8 mouse cellular contexts compared by ENCODE assay signal in genomic region chr10:18429533-18429932, GRCm38 (mm10).
DNase-seq lines count a peak whose midpoint lies in the region; ATAC-seq lines count a peak whose summit lies in the region.
"Had no signal": no experiment of that assay in that cellular context is flagged by ENCODE, and none has a peak within 500 bp of the region (broad histone marks: within the 10 kb centered on the region; RNA-seq: fewer than 3 reads in every experiment).

No protein-coding gene starts in this region.

- 0 out of 2 replicates have a peak, but pooled peaks cover 4% of the 10 kb centered on the region for H3K9me3 ChIP-seq in hindbrain, embryonic 12.5 days (replicated peaks)
- H3K9me3 ChIP-seq in hindbrain, embryonic 11.5 days (ENCODE audit: control insufficient read depth, low read length), result no peaks in the 10 kb centered on the region
- no peaks in the 10 kb centered on the region for H3K9me3 ChIP-seq in lung, embryonic 16.5 days (ENCODE audit: control insufficient read depth, low read length)
- no peaks in the 10 kb centered on the region for H3K9me3 ChIP-seq in stomach, embryonic 14.5 days (ENCODE audit: control insufficient read depth, low read depth, low read length)

- no peak overlapping the region for H3K9ac ChIP-seq in hindbrain, embryonic 12.5 days
- no peak overlapping the region for H3K9ac ChIP-seq in hindbrain, embryonic 11.5 days (ENCODE audit: low read depth, low read length)
- no peak overlapping the region for H3K9ac ChIP-seq in lung, embryonic 16.5 days (ENCODE audit: low read length)
- H3K9ac ChIP-seq in stomach, embryonic 14.5 days (replicated peaks; ENCODE audit: low read depth, low read length), result no peak overlapping the region

- H3K4me3 ChIP-seq in hindbrain, embryonic 12.5 days, result no peak overlapping the region
- H3K4me3 ChIP-seq in hindbrain, embryonic 11.5 days (ENCODE audit: low read depth, low read length), result no peak overlapping the region
- H3K4me3 ChIP-seq in lung, embryonic 16.5 days (ENCODE audit: low read length), result no peak overlapping the region
- H3K4me3 ChIP-seq in stomach, embryonic 14.5 days (ENCODE audit: low read depth, low read length), result no peak overlapping the region

- no peaks in the 10 kb centered on the region for H3K27me3 ChIP-seq in hindbrain, embryonic 12.5 days
- H3K27me3 ChIP-seq in hindbrain, embryonic 11.5 days (ENCODE audit: control insufficient read depth, insufficient read depth, low read length), result no peaks in the 10 kb centered on the region
- H3K27me3 ChIP-seq in lung, embryonic 16.5 days (ENCODE audit: control insufficient read depth, insufficient read depth, low read depth, low read length), result no peaks in the 10 kb centered on the region
- H3K27me3 ChIP-seq in stomach, embryonic 14.5 days (ENCODE audit: control insufficient read depth, insufficient read depth, low read length), result no peaks in the 10 kb centered on the region

- DNase-seq in hindbrain, embryonic 11.5 days (ENCODE audit: low spot score), result no peak
- no peak for DNase-seq in lung, adult 18-20 months
- peak; percentile 67 for DNase-seq in R1 (ENCODE audit: low read depth, low spot score)
- DNase-seq in gastrocnemius, postnatal 25 days, result no peak
- DNase-seq: left cerebral cortex, postnatal 4 days had no signal

- H3K4me2 ChIP-seq in hindbrain, embryonic 12.5 days (replicated peaks), result no peak overlapping the region
- no peak overlapping the region for H3K4me2 ChIP-seq in hindbrain, embryonic 11.5 days (replicated peaks; ENCODE audit: low read depth, low read length)
- no peak overlapping the region for H3K4me2 ChIP-seq in lung, embryonic 16.5 days (ENCODE audit: low read depth, low read length)
- H3K4me2 ChIP-seq in stomach, embryonic 14.5 days (replicated peaks; ENCODE audit: low read depth, low read length), result no peak overlapping the region

- H3K36me3 ChIP-seq in hindbrain, embryonic 12.5 days, result peaks cover 21% of the 10 kb centered on the region
- no peaks in the 10 kb centered on the region for H3K36me3 ChIP-seq in hindbrain, embryonic 11.5 days (ENCODE audit: control insufficient read depth, insufficient read depth, low read length)
- peaks cover 3% of the 10 kb centered on the region; the same call in 1 of the 2 replicates for H3K36me3 ChIP-seq in lung, embryonic 16.5 days (ENCODE audit: control insufficient read depth, insufficient read depth, low read length)
- no peaks in the 10 kb centered on the region for H3K36me3 ChIP-seq in stomach, embryonic 14.5 days (ENCODE audit: control insufficient read depth, insufficient read depth, low read length)

- H3K4me1 ChIP-seq in hindbrain, embryonic 12.5 days, result peaks cover 20% of the 10 kb centered on the region
- no peaks in the 10 kb centered on the region for H3K4me1 ChIP-seq in hindbrain, embryonic 11.5 days (replicated peaks; ENCODE audit: control insufficient read depth, insufficient read depth, low read length)
- H3K4me1 ChIP-seq in lung, embryonic 16.5 days (replicated peaks; ENCODE audit: control insufficient read depth, insufficient read depth, low read length), result no peaks in the 10 kb centered on the region; the same call in 1 of the 2 replicates
- 0 out of 2 replicates have a peak, but pooled peaks cover 6% of the 10 kb centered on the region for H3K4me1 ChIP-seq in stomach, embryonic 14.5 days (ENCODE audit: control insufficient read depth, insufficient read depth, low read length)

- H3K27ac ChIP-seq in hindbrain, embryonic 12.5 days, result peak overlapping the region; percentile 35; the same call in 1 of the 2 replicates
- H3K27ac ChIP-seq in hindbrain, embryonic 11.5 days (ENCODE audit: low read depth, low read length), result no peak overlapping the region
- 0 out of 2 replicates have a peak overlapping the region, but pooled peaks have one; percentile 14 for H3K27ac ChIP-seq in lung, embryonic 16.5 days (ENCODE audit: low read length)
- H3K27ac ChIP-seq in stomach, embryonic 14.5 days (ENCODE audit: low read length), result peak overlapping the region; percentile 7; the same call in 1 of the 2 replicates

- ATAC-seq in hindbrain, embryonic 12.5 days (ENCODE audit: low FRiP score), result no peak
- ATAC-seq in hindbrain, embryonic 11.5 days (ENCODE audit: low FRiP score), result no peak
- ATAC-seq in lung, embryonic 16.5 days (ENCODE audit: low read depth), result no peak
- no peak for ATAC-seq in stomach, embryonic 14.5 days (ENCODE audit: insufficient number of reproducible peaks, insufficient read depth, low FRiP score, low read depth)

- WGBS in hindbrain, embryonic 12.5 days, result 93% methylated on average over 3 of the region's 3 CpGs
- WGBS in hindbrain, embryonic 11.5 days, result 91% methylated on average over 3 of the region's 3 CpGs
- 94% methylated on average over 3 of the region's 3 CpGs for WGBS in lung, embryonic 16.5 days
- WGBS in stomach, embryonic 14.5 days, result 94% methylated on average over 3 of the region's 3 CpGs
